Mouse (Mus musculus): ENCODE measurements around the gene Rnf41. TPM values are rescaled to one million over a fixed set of nuclear protein-coding genes. Genes with fewer than 3 reads are reported as not detected.

Rnf41 gene
- polyA plus RNA-seq, 1 experiment: 17.0 TPM

DNA sequence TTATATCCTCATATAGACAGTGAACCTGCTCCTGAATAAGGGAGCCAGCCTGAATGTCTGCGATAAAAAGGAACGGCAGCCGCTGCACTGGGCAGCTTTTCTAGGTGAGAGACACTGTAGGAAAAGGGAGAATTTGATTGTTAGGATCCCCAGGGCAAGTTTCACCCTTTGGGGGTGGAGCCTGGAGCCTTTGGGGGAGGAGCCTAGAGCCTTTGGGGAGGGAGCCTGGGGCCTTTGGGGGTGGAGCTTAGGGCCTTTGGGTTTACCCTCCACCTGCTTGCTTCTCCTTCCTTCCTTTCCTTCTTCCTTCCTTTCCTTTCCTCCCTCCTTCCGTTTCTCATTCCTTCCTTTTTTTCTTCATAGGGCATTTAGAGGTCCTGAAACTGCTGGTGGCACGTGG lies 30.9 kb upstream of the Rnf41 start:
- Histone ChIP-seq H3K27me3 (replicated peaks) (no peaks in the 10 kb centered on the region), H3K9me3 (no peaks in the 10 kb centered on the region), H3K36me3 (replicated peaks; ENCODE audit: low read length) (peaks cover 73% of the 10 kb centered on the region), H3K4me1 (peaks cover 32% of the 10 kb centered on the region), H3K4me3 (replicated peaks) (no peak overlapping the region)
- no peak for TF ChIP-seq GATA1 (IDR thresholded peaks at IDR 0.05; ENCODE audit: borderline replicate concordance, low read length)
- no peak for TF ChIP-seq FLI1 (IDR thresholded peaks at IDR 0.05; ENCODE audit: low read length)

DNA sequence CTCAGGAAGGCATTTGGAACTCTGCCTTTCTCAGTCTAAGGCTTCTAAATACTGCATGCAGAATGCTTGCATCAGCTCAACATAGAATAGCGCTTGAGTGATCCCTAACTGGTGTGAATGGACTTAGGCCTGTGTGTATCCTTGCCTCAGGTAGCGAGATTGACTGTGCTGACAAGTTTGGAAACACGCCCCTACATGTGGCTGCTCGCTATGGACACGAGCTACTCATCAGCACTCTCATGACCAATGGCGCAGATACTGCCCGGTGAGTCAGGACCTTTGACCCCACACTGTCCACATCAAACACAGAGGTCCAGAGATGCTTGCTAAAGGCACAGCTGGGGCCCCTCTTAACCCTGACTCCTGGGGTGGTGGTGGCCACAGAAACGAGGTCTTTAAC lies 29.0 kb upstream of the Rnf41 start:
- Histone ChIP-seq H3K4me1 (peaks cover 31% of the 10 kb centered on the region), H3K4me3 (replicated peaks) (no peak overlapping the region), H3K9me3 (no peaks in the 10 kb centered on the region), H3K27me3 (replicated peaks) (no peaks in the 10 kb centered on the region), H3K36me3 (replicated peaks; ENCODE audit: low read length) (peaks cover 92% of the 10 kb centered on the region)
- TF ChIP-seq FLI1 (IDR thresholded peaks at IDR 0.05; ENCODE audit: low read length) (no peak), GATA1 (IDR thresholded peaks at IDR 0.05; ENCODE audit: borderline replicate concordance, low read length) (no peak)

DNA sequence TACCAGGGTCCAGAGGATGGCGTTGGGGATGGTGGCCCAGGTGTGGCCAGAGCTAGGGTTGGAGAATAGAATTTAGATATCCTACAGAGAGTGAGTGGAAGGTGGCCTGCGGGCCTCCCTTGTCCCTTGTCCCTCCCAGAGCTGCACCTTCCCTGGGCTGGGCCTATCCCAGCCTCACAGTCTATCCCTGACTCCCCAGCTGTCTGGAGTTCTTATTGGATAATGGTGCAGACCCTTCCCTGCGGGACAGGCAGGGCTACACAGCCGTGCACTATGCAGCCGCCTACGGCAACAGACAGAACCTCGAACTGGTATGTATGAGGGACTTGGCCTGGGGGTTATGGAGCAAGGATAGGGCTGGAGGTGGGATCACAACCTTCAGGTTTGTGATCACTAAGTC lies 25.6 kb upstream of the Rnf41 start:
- H3K27me3 ChIP-seq (replicated peaks): no peaks in the 10 kb centered on the region
- H3K36me3 ChIP-seq (replicated peaks; ENCODE audit: low read length): peaks cover 97% of the 10 kb centered on the region
- TF ChIP-seq GATA1 (IDR thresholded peaks at IDR 0.05; ENCODE audit: borderline replicate concordance, low read length) (no peak), FLI1 (IDR thresholded peaks at IDR 0.05; ENCODE audit: low read length) (no peak)
- peaks cover 34% of the 10 kb centered on the region for H3K4me1 ChIP-seq
- H3K9me3 ChIP-seq: no peaks in the 10 kb centered on the region
- H3K4me3 ChIP-seq (replicated peaks): no peak overlapping the region

DNA sequence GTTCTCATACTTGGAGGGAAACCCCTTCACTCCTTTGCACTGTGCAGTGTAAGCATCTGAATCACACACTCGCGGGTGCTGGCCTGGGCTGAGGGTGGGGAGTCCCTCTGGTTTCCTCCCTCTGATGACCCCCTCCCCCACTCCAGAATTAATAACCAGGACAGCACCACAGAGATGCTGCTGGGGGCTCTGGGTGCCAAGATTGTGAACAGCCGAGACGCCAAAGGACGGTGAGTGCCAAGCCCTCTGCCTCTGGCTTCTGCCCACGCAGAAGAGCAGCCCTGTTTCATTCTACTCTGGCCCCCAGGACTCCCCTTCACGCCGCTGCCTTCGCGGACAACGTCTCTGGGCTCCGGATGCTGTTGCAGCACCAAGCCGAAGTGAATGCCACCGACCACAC lies 22.5 kb upstream of the Rnf41 start:
- no peak overlapping the region for H3K4me3 ChIP-seq (replicated peaks)
- TF ChIP-seq GATA1 (IDR thresholded peaks at IDR 0.05; ENCODE audit: borderline replicate concordance, low read length): no peak
- no peaks in the 10 kb centered on the region for H3K9me3 ChIP-seq
- no peaks in the 10 kb centered on the region for H3K27me3 ChIP-seq (replicated peaks)
- peaks cover 99% of the 10 kb centered on the region for H3K36me3 ChIP-seq (replicated peaks; ENCODE audit: low read length)
- peaks cover 37% of the 10 kb centered on the region for H3K4me1 ChIP-seq

DNA sequence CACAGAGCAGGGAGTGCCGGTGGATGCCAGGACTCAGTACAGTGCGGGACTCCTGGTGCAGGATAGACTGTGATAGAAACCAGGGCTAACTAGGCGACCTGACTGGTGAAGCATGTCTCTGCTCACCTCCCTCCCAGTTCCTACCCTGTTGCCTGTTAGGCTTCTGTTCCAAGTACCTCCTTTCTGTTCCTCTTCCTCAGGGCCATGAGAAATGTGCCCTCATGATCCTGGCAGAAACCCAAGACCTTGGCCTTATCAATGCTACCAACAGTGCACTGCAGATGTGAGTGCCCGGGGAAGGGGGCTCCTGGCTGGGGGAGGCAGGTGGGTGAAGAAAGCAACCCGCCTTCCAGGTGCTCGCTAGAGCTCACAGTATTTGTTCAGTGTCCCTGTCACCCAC lies 21.9 kb upstream of the Rnf41 start:
- H3K4me1 ChIP-seq: peaks cover 37% of the 10 kb centered on the region
- no peak for TF ChIP-seq FLI1 (IDR thresholded peaks at IDR 0.05; ENCODE audit: low read length)
- no peak for TF ChIP-seq GATA1 (IDR thresholded peaks at IDR 0.05; ENCODE audit: borderline replicate concordance, low read length)
- H3K36me3 ChIP-seq (replicated peaks; ENCODE audit: low read length): peaks cover 99% of the 10 kb centered on the region

DNA sequence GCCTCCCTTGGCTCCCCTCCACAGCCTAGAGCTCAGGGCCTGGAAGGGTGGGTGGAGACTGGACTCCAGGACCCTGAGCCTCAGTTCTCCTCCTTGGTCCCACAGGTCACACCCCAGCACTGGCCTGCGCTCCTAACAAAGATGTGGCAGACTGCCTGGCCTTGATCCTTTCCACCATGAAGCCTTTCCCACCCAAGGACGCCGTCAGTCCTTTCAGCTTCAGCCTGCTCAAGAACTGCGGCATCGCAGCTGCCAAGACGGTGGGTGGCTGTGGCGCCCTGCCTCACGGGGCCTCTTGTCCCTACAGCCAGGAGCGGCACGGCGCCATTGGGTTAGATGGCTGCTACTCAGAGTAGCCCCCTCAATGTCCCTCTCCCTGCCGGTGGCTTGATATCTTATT lies 21.1 kb upstream of the Rnf41 start:
- H3K9me3 ChIP-seq: no peaks in the 10 kb centered on the region
- no peak overlapping the region for H3K4me3 ChIP-seq (replicated peaks)
- TF ChIP-seq GATA1 (IDR thresholded peaks at IDR 0.05; ENCODE audit: borderline replicate concordance, low read length): no peak
- TF ChIP-seq FLI1 (IDR thresholded peaks at IDR 0.05; ENCODE audit: low read length): no peak
- H3K4me1 ChIP-seq: peaks cover 37% of the 10 kb centered on the region
- peaks cover 98% of the 10 kb centered on the region for H3K36me3 ChIP-seq (replicated peaks; ENCODE audit: low read length)
- H3K27me3 ChIP-seq (replicated peaks): no peaks in the 10 kb centered on the region

More for the DNA sequence above, 21.9 kb upstream of the Rnf41 start:
- Histone ChIP-seq H3K27me3 (replicated peaks) (no peaks in the 10 kb centered on the region), H3K9me3 (no peaks in the 10 kb centered on the region), H3K4me3 (replicated peaks) (no peak overlapping the region)

DNA sequence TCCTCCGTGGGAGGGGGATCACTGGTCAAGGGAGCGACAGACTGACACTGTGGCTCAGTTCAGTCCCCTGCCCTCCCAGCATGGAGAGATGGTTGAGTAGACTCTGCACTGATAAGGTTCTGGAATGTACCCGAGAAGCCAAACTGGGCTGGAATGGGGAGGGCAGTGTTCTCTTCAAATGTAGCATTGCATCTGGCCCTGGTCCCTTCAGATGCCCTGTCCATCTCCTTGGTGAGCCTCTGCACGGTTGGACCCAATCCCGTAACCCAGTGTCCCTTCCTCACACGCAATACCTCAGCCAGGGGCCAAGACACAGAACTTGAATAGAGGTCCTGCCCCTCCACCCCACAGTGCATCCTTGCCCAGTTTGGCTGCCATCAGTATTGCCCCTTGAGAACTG lies 19.6 kb upstream of the Rnf41 start:
- H3K9me3 ChIP-seq: no peaks in the 10 kb centered on the region
- TF ChIP-seq GATA1 (IDR thresholded peaks at IDR 0.05; ENCODE audit: borderline replicate concordance, low read length): no peak
- no peak for TF ChIP-seq FLI1 (IDR thresholded peaks at IDR 0.05; ENCODE audit: low read length)
- H3K4me3 ChIP-seq (replicated peaks): no peak overlapping the region
- no peaks in the 10 kb centered on the region for H3K27me3 ChIP-seq (replicated peaks)
- H3K36me3 ChIP-seq (replicated peaks; ENCODE audit: low read length): peaks cover 98% of the 10 kb centered on the region
- peaks cover 35% of the 10 kb centered on the region for H3K4me1 ChIP-seq

DNA sequence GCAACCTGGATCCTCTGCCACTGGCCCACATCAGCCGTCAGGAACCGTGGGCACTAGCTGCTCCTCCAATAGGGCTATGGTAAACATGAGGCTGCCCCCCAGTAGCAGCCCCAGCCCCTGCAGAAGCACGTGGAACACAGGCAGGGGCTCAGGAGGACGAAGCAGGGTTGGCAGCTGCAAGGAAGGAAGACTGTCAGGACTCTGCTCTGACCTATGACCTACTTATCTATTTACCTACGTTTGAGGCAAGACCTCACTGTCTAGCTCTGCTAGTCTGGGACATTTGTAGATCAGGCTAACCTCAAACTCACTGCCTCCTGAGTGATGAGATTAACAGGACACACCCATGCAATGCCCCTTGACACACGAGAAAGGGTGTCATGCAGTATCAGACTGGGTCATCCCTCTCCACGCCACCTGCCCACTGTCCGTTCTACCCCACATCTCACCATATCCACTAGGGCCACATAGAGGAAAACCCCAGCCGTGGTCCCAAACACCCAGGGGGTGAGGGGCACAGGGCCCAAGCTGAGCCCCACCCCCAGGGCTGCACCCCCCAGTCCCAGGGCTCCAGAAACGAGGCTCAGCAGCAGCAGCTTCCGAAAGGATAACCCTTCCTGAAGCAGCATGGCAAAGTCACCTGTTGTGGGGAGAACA lies 15.3 kb upstream of the Rnf41 start:
- peaks cover 82% of the 10 kb centered on the region for H3K36me3 ChIP-seq (replicated peaks; ENCODE audit: low read length)
- no peaks in the 10 kb centered on the region for H3K9me3 ChIP-seq
- peaks cover 24% of the 10 kb centered on the region for H3K4me1 ChIP-seq
- no peak overlapping the region for H3K4me3 ChIP-seq (replicated peaks)
- TF ChIP-seq GATA1 (IDR thresholded peaks at IDR 0.05; ENCODE audit: borderline replicate concordance, low read length) (no peak), FLI1 (IDR thresholded peaks at IDR 0.05; ENCODE audit: low read length) (no peak)
- no peaks in the 10 kb centered on the region for H3K27me3 ChIP-seq (replicated peaks)

DNA sequence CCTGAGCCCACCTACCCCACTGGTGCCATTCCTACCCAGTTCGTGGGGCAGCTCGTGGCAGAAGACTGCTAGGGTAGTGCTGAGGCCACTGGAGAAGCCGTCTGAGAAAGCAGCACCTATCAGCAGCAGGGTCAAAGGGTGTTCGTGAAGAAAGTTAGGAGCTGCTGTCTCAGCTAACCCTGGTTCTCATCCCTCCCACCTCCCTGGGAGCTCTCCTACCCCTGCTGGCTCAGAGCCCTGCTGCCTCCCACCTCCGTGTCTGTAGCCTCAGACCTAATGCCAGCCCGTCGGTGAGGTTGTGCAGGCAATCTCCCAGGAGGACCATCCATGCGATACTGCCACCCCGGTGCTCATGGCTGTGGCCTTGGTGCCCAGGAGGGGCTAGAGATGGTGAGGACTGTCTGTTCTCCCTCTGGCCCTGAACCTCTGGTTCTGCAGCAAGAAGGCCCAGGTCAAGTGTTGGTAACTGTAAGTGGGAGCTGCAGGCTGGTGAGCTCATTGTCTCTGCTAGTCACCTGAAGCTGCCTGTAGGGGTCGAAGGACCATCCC lies 14.7 kb upstream of the Rnf41 start:
- Histone ChIP-seq H3K27me3 (replicated peaks) (no peaks in the 10 kb centered on the region), H3K4me3 (replicated peaks) (no peak overlapping the region), H3K4me1 (peaks cover 22% of the 10 kb centered on the region), H3K9me3 (no peaks in the 10 kb centered on the region), H3K36me3 (replicated peaks; ENCODE audit: low read length) (peaks cover 82% of the 10 kb centered on the region)
- TF ChIP-seq GATA1 (IDR thresholded peaks at IDR 0.05; ENCODE audit: borderline replicate concordance, low read length): no peak
- no peak for TF ChIP-seq FLI1 (IDR thresholded peaks at IDR 0.05; ENCODE audit: low read length)

DNA sequence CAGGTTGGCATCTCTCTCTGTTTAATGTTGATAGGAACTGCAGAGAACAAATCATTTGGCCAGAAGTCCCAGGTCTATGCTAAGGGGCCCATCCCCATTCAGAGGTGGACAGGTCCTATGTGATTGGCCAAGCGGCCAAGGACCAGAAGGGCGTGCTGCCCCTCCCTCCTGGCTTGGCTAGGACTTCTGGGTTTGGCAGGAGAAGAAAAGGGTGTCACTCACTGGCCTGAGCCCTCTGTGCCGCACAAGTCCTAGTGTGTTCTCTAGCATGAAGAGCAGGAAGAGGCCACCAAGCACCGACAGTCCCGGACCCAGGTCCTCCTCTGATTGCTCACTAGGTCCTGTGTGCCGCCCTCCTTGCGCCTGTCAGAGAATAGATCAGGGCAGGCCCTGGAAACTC lies 14.0 kb upstream of the Rnf41 start:
- no peak for TF ChIP-seq GATA1 (IDR thresholded peaks at IDR 0.05; ENCODE audit: borderline replicate concordance, low read length)
- no peak for TF ChIP-seq FLI1 (IDR thresholded peaks at IDR 0.05; ENCODE audit: low read length)
- H3K4me3 ChIP-seq (replicated peaks): no peak overlapping the region
- no peaks in the 10 kb centered on the region for H3K27me3 ChIP-seq (replicated peaks)
- H3K9me3 ChIP-seq: no peaks in the 10 kb centered on the region
- peaks cover 80% of the 10 kb centered on the region for H3K36me3 ChIP-seq (replicated peaks; ENCODE audit: low read length)
- H3K4me1 ChIP-seq: peaks cover 20% of the 10 kb centered on the region
